Mouse (Mus musculus): ENCODE measurements around the gene Slco2b1.
A peak's percentile ranks its signal among the peaks of the same experiment; 100 is the strongest.
"Not testable (repeated sequence)": the region's sequence is repeated elsewhere in the genome, so short reads cannot be mapped to it uniquely, and the experiment has no call there.

Gene Slco2b1

GRCm38 (mm10) chr7:99711166-99711565 lies at the start of gene Slco2b1:
Gene Slco2b1 (minus strand): TSS chr7:99711340.
- DNase-seq (ENCODE audit: low spot score), result no peak

GRCm38 (mm10) chr7:99739276-99739675 lies 28.1 kb upstream of the Slco2b1 start:
- no peak for DNase-seq (ENCODE audit: low spot score)

DNA sequence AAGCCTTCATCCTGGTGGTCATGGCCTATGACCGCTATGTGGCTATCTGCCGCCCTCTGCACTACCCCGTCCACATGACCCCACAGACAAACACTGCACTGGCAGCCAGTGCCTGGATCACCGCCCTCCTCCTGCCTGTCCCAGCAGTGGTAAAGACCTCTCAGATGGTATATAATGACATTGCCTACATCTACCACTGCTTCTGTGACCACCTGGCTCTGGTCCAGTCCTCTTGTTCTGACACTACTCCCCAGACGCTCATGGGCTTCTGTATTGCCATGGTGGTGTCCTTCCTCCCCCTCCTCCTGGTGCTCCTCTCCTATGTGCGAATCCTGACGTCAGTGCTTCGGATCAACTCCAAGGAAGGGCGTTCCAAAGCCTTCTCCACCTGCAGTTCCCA lies 24.4 kb upstream of the Slco2b1 start:
- DNase-seq (ENCODE audit: low spot score), result not testable (repeated sequence)

DNA sequence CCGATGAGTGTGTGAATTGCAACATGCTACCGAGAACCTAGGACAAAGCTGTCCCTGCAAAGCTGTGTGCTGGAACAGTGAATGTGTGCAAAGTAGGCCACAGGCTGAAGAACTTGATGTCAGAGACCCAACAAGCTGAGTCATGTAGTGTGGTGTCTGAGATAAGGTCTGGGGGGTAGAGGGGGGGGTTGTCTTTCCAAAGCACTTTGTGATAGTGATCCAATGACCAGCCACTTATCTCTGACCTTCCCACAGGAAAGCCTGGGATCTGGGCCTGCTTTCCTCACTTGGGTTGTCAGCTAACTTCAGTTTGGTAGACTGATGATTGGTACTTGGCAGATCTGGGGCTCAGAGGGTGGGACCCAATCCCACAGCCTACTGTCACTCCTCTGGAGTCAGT lies 23.5 kb upstream of the Slco2b1 start:
- DNase-seq (ENCODE audit: low spot score), result no peak

GRCm38 (mm10) chr7:99729973-99730372 lies 18.8 kb upstream of the Slco2b1 start, which contains the start of gene Olfr520:
Gene Olfr520 (plus strand): TSS chr7:99730273.
- DNase-seq (ENCODE audit: low spot score), result no peak

DNA sequence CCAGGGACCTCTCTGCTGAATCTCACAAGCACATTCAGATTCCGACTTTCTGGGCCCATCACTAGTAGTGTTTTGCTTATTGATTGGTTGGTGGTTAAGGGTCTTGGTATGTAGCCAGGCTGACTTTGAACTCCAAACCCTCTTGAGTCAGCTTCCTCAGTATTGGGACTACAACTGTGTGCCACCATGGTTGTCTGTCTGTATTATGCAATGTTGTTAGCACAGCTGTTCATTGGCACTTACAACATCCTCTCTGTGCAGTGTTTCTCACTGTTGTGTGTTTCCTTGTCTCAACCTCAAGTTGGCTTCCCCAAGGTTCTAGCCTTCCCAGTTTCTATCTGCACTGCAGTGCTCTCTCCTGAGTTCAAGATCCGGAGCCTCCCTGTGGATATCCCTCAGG lies 5.4 kb upstream of the Slco2b1 start:
- DNase-seq (ENCODE audit: low spot score), result no peak

DNA sequence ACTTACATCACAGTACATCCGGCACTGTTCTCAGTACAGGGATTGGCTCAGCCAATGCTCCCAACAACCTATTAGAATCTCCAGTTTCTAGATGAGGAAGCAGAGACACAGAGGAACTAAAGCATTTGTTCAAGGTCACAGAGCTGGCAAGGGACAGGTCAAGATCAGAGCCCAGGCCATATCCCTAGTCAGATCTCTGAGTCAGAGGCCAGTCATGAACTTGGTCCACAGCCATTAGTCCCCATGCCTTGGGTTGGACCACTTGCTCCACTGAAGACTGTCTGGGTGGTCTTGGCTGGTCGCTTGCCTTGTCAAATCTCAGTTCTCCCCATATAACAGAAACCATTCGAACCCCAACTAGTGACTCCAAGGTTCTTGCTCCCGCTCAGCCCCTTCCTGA lies 1.3 kb upstream of the Slco2b1 start:
- DNase-seq (ENCODE audit: low spot score), result no peak

GRCm38 (mm10) chr7:99710476-99710875 lies 664 bp downstream of the Slco2b1 start:
- peak; percentile 87 for DNase-seq (ENCODE audit: low spot score)

DNA sequence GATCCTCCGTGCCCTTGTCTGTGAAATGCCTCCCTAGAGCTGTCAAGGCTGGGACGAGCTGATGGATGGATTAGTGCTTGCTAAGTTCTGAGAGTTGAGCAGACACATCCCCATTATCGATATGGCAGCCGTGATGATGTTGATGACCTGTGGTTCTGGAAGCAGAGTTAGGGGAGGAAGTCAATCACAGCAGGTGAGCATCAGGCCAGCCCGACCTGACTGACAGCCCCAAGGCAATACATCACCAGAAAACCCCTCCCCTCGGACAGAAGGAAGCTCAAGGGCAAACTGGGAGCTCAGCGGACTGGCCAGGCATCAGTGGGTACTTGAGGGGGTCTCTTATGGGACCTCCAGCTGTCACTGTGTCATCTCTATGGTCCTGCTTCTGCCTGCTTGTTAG lies 1.1 kb downstream of the Slco2b1 start:
- DNase-seq (ENCODE audit: low spot score), result no peak

DNA sequence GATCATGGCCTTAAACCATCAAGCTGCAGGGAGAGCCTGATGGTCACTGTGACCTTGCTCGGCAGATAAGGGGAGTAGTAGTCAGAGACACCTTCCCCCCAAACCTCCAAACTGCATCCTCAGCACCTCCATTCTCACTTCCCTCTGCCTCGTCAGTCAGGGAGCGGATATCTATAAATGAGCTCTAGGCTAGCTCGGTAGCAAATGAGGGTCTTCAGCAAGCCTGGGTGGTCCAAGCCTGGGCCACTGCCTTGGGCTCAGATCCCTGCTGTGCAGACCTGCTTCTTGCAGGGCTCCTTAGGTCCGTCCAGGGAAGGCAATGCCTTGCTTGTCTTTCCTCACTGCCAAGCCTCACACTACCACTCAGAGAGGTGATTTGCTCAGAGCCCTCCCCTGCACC lies 2.4 kb downstream of the Slco2b1 start:
- DNase-seq (ENCODE audit: low spot score), result no peak

- DNase-seq (ENCODE audit: low spot score), result no peak
Measured at GRCm38 (mm10) chr7:99708301-99708721, 2.8 kb downstream of the Slco2b1 start.

GRCm38 (mm10) chr7:99707671-99708070 lies 3.5 kb downstream of the Slco2b1 start:
- DNase-seq (ENCODE audit: low spot score), result no peak

DNA sequence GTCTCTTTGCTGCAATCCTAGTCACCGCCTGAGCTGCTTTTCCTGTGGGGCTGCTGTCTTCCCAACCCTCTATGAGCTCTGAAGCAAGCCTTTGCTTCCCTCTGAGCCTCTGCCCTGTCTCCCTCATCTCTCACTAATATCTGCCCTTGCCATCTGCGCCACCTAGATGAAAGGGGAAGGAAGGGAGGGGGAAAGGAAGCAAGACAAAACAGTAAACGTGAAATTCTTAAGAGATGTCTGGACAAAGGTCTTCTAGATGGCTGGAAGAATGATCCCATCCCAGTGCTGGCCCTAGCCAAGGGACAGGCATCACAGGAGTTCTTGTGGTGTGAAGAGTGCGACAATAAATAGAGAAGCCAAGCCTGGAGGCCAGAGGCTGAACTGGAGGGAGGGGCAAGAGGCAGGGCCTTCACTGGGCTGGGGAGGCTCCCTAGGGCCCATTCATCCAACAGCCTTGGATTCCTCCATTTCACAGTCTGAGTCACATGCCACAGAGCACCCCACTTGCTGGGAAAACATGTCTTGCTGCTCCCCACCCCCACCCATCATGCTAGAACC lies 4.0 kb downstream of the Slco2b1 start:
- no peak for DNase-seq (ENCODE audit: low spot score)

GRCm38 (mm10) chr7:99706341-99707037 lies 4.7 kb downstream of the Slco2b1 start:
- DNase-seq (ENCODE audit: low spot score), result no peak

DNA sequence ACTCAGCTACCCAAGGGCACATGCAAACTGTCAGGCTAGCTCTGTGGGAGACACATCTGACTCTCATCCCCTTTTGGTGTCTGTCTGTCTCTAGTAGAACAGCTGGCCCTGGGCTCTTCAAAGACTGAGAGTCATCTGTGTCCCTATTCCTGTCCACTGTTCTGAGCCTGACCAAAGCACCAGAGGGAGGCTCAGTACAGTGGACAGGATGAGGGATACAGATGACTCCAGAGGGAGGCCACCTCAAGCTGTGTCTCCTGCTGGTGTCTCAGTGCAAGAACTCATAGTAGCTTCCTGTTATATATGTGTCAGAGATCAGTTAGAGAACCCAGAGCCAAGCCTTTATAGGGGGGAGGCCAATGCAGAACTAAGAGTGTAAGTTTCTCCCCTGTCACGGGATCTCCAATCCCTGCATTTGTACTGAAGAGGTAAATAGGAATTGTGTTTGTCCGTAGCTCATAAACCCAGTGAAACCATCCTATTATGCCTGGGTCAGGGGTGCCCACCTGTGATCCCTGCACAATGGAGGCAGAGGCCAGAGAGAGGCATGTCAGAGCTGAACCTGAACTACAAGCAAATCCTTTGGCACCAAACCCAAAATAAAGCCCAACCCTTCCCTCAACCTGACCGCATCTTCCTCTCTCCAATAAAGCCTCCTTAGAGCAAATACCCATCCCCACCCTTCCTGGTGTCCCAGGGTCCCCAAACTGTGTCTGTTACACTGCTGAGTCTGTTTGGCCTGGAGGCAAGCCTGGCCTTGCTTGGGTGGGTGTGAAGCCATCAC lies 6.2 kb downstream of the Slco2b1 start:
- no peak for DNase-seq (ENCODE audit: low spot score)

DNA sequence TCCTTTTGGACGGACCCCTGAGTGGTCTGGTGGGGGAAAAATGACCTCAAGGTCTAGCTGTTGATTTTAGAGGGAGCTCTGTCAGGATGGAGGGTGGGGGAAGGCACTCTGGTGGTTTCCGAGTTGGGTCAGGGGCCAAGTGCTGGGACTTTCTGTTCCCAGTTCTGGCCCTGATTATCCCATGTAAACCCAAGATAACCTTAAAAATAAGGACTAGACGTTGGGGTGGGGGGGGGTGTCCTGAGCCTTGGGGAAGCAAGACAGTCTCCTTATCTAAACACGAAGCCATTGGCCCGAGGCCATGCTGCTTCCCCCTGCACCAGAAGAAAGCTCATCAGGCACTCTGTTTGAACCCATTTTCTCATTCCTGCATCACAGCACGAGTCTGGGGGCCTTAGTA lies 8.9 kb downstream of the Slco2b1 start:
- DNase-seq (ENCODE audit: low spot score), result no peak

DNA sequence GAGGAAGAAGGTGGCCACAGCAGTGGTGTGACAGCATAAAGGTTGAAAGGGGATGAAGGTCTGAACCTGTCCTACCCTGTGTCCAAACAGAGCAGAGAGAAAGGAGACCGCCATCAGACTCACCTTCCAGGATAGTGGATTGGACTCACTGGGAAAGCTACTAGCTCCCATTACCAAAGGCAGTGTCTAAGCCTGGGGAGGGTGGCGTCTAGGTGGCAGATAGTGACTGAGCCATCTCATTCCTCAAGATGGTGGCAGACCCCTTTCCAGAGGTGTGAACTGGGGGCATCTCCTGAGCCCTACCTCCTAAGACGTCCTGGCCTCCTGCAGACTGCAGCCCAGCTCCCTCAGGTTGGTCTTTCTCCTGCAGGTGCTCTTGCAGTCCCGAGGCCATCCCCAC lies 10.5 kb downstream of the Slco2b1 start:
- no peak for DNase-seq (ENCODE audit: low spot score)

DNA sequence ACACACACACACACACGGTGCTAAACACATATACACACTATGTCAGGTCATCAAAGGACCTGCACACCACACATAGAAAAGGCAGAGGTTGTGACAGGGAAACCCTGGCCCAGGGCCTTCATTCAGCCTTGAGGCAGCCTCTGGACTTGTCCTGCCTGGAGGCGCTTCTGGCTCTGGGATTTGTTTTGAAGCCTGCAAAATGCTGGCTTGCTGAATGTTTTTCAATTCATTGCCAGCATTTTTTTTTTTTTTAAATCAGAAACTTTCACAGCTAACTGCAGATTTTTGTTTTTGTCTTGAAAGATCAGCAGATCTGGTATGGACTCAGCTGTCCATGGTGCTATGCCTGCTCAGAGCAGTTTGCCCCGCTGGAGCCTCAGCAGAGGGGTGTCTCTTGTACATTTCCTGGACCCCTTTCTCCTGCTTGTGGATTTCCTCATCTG lies 11.4 kb downstream of the Slco2b1 start:
- DNase-seq (ENCODE audit: low spot score), result no peak

- DNase-seq (ENCODE audit: low spot score), result no peak
Measured at GRCm38 (mm10) chr7:99699106-99699505, 12.0 kb downstream of the Slco2b1 start.

GRCm38 (mm10) chr7:99698576-99698975 lies 12.6 kb downstream of the Slco2b1 start:
- DNase-seq (ENCODE audit: low spot score), result no peak

DNA sequence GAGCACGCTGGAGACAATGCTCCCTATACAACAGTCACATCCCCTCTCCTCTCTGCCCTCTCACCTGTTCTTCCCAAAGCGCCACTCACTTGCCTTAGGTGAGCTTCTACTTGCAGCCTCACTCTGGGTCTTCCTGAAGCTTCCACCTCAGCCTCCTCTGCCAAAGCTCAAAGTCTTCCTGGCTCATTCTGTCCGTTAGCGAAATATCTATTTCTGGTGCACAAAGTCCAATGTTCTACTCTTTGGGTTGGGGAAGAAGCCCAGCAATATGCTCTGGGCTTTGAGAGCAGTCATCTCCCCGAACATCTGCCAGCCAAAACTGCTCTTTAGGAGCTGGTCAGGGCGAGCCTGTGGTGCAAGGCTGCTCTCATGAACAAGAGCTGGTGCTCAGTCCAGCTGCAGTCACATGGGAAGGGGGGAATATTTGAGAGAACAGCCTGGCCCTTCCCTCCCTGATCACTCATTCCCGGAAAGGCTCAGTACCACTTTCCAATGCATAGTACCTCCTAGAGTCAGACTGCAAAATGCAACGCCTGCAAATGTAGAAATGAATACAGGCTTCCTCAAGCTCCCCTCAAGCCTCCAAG lies 15.6 kb downstream of the Slco2b1 start:
- no peak for DNase-seq (ENCODE audit: low spot score)

GRCm38 (mm10) chr7:99694424-99694823 lies 16.7 kb downstream of the Slco2b1 start:
- not testable (repeated sequence) for DNase-seq (ENCODE audit: low spot score)

DNA sequence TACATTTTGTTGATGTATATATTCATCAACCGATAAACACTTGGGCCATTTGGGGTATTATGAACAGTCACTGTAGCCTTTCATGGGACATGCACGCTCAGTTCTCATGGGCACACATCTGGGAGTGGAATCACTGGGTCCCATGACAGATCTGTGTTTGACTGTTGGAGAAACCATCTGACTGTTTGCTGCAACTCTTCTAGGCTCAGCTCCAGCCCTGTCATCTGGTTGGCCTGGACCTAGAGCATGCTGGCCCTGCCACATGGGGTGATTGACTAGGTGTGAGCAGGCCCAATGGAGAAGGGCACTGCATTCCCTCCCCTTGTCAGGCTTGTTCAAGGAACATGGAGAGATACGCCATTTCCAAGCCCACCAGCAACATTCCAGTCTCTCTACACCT lies 17.2 kb downstream of the Slco2b1 start:
- DNase-seq (ENCODE audit: low spot score), result no peak

Data from embryo, embryonic 10.5 days (tissue).